Mouse (Mus musculus) midbrain, embryonic 12.5 days (tissue): ENCODE measurements around the gene Ehhadh. TPM values are rescaled to one million over a fixed set of nuclear protein-coding genes. Genes with fewer than 3 reads are reported as not detected.
"Not testable (repeated sequence)": the region's sequence is repeated elsewhere in the genome, so short reads cannot be mapped to it uniquely, and the experiment has no call there.

Experiments
- ATAC-seq: fragments of 200-750 bp; cut with Nextera tagmentation; 2 replicates; pipeline ENCODE4 v1.8.0; 2017; ENCODE audit warnings: low read depth, moderate TSS enrichment, moderate library complexity; ENCODE audit not compliant: low FRiP score
- H3K27ac ChIP-seq: fragments of 300-500 bp; sonication (generic); replicated peaks from 2 replicates; pipeline ENCODE4 v1.5.1; 2016; ENCODE audit warnings: mild to moderate bottlenecking
- H3K27me3 ChIP-seq: fragments of 300-500 bp; sonication (generic); 2 replicates; pipeline ENCODE4 v1.6.1; 2016; ENCODE audit warnings: mild to moderate bottlenecking
- H3K36me3 ChIP-seq: fragments of 300-500 bp; sonication (generic); 2 replicates; pipeline ENCODE4 v1.6.1; 2016
- H3K4me1 ChIP-seq: fragments of 300-500 bp; sonication (generic); 2 replicates; pipeline ENCODE4 v1.6.1; 2016
- H3K4me2 ChIP-seq: fragments of 300-500 bp; sonication (generic); replicated peaks from 2 replicates; pipeline ENCODE4 v1.6.1; 2016; ENCODE audit warnings: mild to moderate bottlenecking, moderate library complexity
- H3K4me3 ChIP-seq: fragments of 300-500 bp; sonication (generic); 2 replicates; pipeline ENCODE4 v1.5.1; 2016; ENCODE audit warnings: mild to moderate bottlenecking
- H3K9ac ChIP-seq: fragments of 300-500 bp; sonication (generic); replicated peaks from 2 replicates; pipeline ENCODE4 v1.6.1; 2016; ENCODE audit warnings: mild to moderate bottlenecking, moderate library complexity
- H3K9me3 ChIP-seq: fragments of 300-500 bp; sonication (generic); 2 replicates; pipeline ENCODE4 v1.6.1; 2016; ENCODE audit warnings: mild to moderate bottlenecking
- WGBS: fragments of 180-500 bp; shearing (Covaris S2); methylation state at CpG from one replicate; pipeline ENCODE4 v1.1.7; 2016; 5-methylcytosine and 5-hydroxymethylcytosine counted together
- polyA plus RNA-seq: library from polyadenylated mRNA; unstranded; fragments of >200 nt; fragmentation: Nextera tagmentation; extraction: Ambion mirVana; gene quantifications from 2 replicates; pipeline ENCODE4 v1.2.1, GENCODE M21; 2016

Gene Ehhadh
- polyA plus RNA-seq, 1 experiment from 2014 or later, result 1.9 TPM

- WGBS, result 61% methylated on average over 8 of the region's 8 CpGs
- Histone ChIP-seq H3K4me1 (no peaks in the 10 kb centered on the region; the same call in 1 of the 2 replicates), H3K9me3 (no peaks in the 10 kb centered on the region), H3K27me3 (no peaks in the 10 kb centered on the region), H3K36me3 (0 out of 2 replicates have a peak, but pooled peaks cover 6% of the 10 kb centered on the region), H3K27ac (no peak overlapping the region), H3K4me3 (no peak overlapping the region), H3K4me2 (no peak overlapping the region), H3K9ac (no peak overlapping the region)
- ATAC-seq, result no peak
Measured at GRCm38 (mm10) chr16:21818629-21819028, 31.0 kb upstream of the Ehhadh start.

GRCm38 (mm10) chr16:21818132-21818531 is 30.5 kb upstream of the Ehhadh start:
- H3K27ac ChIP-seq, result no peak overlapping the region
- H3K4me1 ChIP-seq, result no peaks in the 10 kb centered on the region; the same call in 1 of the 2 replicates
- no peak for ATAC-seq
- H3K27me3 ChIP-seq, result no peaks in the 10 kb centered on the region
- no peak overlapping the region for H3K4me2 ChIP-seq
- H3K9ac ChIP-seq, result no peak overlapping the region
- H3K36me3 ChIP-seq, result 0 out of 2 replicates have a peak, but pooled peaks cover 6% of the 10 kb centered on the region
- H3K4me3 ChIP-seq, result no peak overlapping the region
- WGBS, result 48% methylated on average over 9 of the region's 9 CpGs
- no peaks in the 10 kb centered on the region for H3K9me3 ChIP-seq

DNA sequence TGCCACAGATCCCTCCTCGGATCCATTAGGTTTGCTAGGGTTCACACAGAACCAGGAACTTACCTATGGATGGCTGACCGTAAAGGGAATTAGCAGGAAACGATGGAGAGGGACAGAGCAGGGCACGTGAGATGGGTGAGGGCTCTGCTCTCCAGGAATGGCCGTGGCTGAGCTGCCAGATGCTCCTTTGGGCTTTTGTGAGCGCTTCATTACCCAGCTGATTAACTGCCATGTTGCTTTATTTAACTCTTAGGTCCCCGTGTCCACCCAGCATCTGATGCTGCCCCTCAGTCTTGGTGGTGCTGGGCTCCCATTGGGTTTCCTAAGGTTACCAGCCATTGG is 28.0 kb upstream of the Ehhadh start:
- Histone ChIP-seq H3K27me3 (no peaks in the 10 kb centered on the region), H3K36me3 (0 out of 2 replicates have a peak, but pooled peaks cover 6% of the 10 kb centered on the region), H3K4me2 (no peak overlapping the region), H3K4me3 (no peak overlapping the region), H3K4me1 (no peaks in the 10 kb centered on the region; the same call in 1 of the 2 replicates), H3K9ac (no peak overlapping the region), H3K27ac (no peak overlapping the region), H3K9me3 (no peaks in the 10 kb centered on the region)
- WGBS, result 70% methylated on average over 7 of the region's 7 CpGs
- no peak for ATAC-seq

DNA sequence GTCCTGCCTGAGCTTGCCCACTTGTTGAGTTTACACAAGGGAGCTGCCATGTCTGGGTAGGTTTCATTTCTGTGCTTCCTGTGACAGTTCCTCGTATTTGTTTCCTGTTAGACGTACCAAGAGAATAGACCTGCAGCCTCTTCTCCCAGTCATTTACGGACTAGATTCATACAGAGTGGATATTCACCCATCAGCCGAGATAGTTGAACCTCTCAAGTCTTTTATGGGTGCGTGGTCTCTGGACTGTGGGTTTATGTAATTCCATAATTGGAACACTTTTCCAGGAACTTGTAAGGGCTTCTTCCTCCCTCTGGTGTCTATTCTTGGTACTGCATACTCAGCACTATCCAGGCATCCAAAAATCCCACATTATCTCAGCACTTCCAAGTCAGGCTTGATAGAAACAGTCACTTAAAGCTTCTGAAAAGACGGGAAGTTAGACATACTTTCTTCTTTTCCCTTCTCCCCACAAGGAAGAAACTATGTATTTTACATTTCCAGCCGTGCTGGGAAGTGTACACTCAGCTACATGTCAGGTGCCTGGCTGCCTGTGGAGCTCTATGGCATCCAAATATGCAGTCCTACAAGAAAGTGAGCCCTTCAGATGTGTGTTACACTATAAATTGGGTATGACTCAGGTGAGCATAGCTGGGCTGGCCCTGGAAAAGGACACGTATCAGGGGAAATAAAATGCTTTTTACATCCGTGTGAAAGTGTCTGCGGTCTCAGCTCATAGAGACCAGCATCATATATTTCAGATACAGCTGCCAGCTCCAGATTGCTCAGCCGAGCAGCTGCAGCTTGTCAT is 27.5 kb upstream of the Ehhadh start:
- Histone ChIP-seq H3K4me1 (no peaks in the 10 kb centered on the region; the same call in 1 of the 2 replicates), H3K4me3 (no peak overlapping the region), H3K27ac (no peak overlapping the region), H3K36me3 (0 out of 2 replicates have a peak, but pooled peaks cover 6% of the 10 kb centered on the region), H3K4me2 (no peak overlapping the region), H3K9ac (no peak overlapping the region), H3K9me3 (no peaks in the 10 kb centered on the region), H3K27me3 (no peaks in the 10 kb centered on the region)
- no peak for ATAC-seq
- WGBS, result 73% methylated on average over 11 of the region's 11 CpGs

DNA sequence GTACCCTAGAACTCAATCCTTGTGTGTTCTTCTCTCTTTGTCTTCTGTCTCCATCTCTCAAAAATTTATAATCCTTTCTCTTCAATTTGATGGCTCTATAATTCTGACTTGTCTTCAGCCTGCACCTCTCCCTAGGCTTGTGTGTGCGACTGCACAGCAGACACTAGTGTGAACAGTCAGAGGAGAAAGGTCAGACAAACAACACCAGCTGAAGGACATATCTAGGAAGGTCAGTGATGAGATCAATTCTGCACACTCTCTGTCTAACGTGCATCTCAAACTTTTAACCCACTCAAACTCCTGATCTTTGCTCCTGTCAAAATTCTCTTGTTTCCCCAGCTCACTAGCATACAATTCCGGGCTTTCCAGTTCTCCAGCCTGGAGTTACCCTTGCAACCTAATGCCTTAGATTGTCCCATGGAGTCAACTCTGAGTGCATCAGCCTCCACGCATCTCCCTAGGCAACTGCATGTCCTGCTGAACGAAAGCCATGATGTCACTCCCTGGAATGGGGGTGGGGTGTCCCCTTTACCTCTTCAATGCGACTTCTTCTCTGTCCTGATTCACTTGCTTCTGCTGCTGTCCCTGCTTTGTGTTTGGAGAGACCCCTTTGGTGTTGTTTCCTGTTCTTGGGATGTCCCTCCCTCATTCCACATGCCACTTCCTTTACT is 25.7 kb upstream of the Ehhadh start:
- Histone ChIP-seq H3K9me3 (no peaks in the 10 kb centered on the region), H3K4me3 (no peak overlapping the region), H3K27me3 (no peaks in the 10 kb centered on the region), H3K36me3 (peaks cover 19% of the 10 kb centered on the region), H3K9ac (no peak overlapping the region), H3K4me2 (no peak overlapping the region), H3K27ac (no peak overlapping the region), H3K4me1 (no peaks in the 10 kb centered on the region; the same call in 1 of the 2 replicates)
- WGBS, result 73% methylated on average over 6 of the region's 6 CpGs
- ATAC-seq, result no peak

DNA sequence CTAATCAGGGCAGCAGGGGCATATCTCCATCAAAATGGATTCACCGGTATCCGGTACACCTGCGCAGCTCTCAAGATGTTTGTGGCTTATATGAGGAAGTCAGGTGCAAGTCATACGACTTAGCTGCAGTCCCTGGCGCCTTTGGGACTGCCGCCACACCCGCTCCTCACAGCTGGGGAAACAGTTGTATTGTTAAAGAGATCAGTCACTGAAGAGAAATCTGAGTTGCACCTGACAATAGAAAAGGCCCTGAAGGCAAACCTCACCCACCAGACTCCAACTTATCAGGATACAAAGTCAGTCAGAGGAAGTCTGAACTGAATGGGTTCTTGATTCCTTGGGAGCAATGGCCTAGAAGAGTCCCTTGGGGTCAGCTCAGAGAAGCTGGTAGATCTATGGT is 20.2 kb upstream of the Ehhadh start:
- ATAC-seq, H3K4me1 ChIP-seq, H3K9ac ChIP-seq, H3K27me3 ChIP-seq, H3K4me2 ChIP-seq, H3K9me3 ChIP-seq, H3K4me3 ChIP-seq, H3K27ac ChIP-seq: not testable (repeated sequence)
- H3K36me3 ChIP-seq, result peaks cover 26% of the 10 kb centered on the region
- 87% methylated on average over 7 of the region's 7 CpGs for WGBS

GRCm38 (mm10) chr16:21806892-21807291 is 19.3 kb upstream of the Ehhadh start:
- no peak overlapping the region for H3K27ac ChIP-seq
- 93% methylated on average over 1 of the region's 1 CpGs for WGBS
- no peak overlapping the region for H3K4me3 ChIP-seq
- no peaks in the 10 kb centered on the region for H3K27me3 ChIP-seq
- no peaks in the 10 kb centered on the region for H3K4me1 ChIP-seq
- H3K4me2 ChIP-seq, result no peak overlapping the region
- no peaks in the 10 kb centered on the region for H3K9me3 ChIP-seq
- H3K9ac ChIP-seq, result no peak overlapping the region
- peaks cover 27% of the 10 kb centered on the region for H3K36me3 ChIP-seq
- no peak for ATAC-seq

GRCm38 (mm10) chr16:21804258-21804657 is 16.7 kb upstream of the Ehhadh start:
- H3K9ac ChIP-seq, result no peak overlapping the region
- 97% methylated on average over 1 of the region's 1 CpGs for WGBS
- H3K4me2 ChIP-seq, result no peak overlapping the region
- H3K27me3 ChIP-seq, result no peaks in the 10 kb centered on the region
- no peaks in the 10 kb centered on the region for H3K9me3 ChIP-seq
- H3K4me3 ChIP-seq, result no peak overlapping the region
- ATAC-seq, result no peak
- no peaks in the 10 kb centered on the region for H3K4me1 ChIP-seq
- no peak overlapping the region for H3K27ac ChIP-seq
- H3K36me3 ChIP-seq, result peaks cover 37% of the 10 kb centered on the region

- peak overlapping the region; percentile 61; the same call in 1 of the 2 replicates for H3K9ac ChIP-seq
- 21% methylated on average over 5 of the region's 5 CpGs for WGBS
- no peak overlapping the region for H3K27ac ChIP-seq
- H3K4me2 ChIP-seq, result peak overlapping the region; percentile 73
- no peaks in the 10 kb centered on the region for H3K27me3 ChIP-seq
- H3K9me3 ChIP-seq, result no peaks in the 10 kb centered on the region
- peaks cover 10% of the 10 kb centered on the region for H3K36me3 ChIP-seq
- peak overlapping the region; percentile 57 for H3K4me3 ChIP-seq
- peaks cover 13% of the 10 kb centered on the region for H3K4me1 ChIP-seq
- ATAC-seq, result no peak
Measured at GRCm38 (mm10) chr16:21795071-21795470, 7.5 kb upstream of the Ehhadh start.

DNA sequence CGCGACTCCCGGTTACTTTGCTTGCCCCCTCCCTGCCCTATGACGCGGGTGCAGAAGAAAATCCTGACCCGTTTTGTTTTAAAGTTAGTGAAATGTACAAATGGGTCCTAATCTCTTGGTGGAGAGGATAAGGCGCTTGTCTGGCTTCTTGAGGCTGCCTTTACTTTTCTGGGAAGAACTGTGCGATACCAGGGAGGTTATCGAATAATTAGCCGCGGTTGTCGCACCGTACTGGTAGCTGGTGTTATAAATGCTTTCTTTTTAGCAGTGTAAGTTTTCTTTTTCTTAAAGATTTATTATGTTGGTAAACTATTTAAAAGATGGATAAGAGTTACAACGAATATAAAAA is 7.1 kb upstream of the Ehhadh start:
- Histone ChIP-seq H3K9ac (peak overlapping the region; percentile 61), H3K4me3 (peak overlapping the region; percentile 57), H3K9me3 (no peaks in the 10 kb centered on the region), H3K4me1 (peaks cover 13% of the 10 kb centered on the region), H3K4me2 (peak overlapping the region; percentile 73), H3K27ac (peak overlapping the region; percentile 80), H3K27me3 (no peaks in the 10 kb centered on the region), H3K36me3 (peaks cover 10% of the 10 kb centered on the region)
- 2% methylated on average over 14 of the region's 14 CpGs for WGBS
- ATAC-seq, result no peak; the same call in 1 of the 2 replicates

DNA sequence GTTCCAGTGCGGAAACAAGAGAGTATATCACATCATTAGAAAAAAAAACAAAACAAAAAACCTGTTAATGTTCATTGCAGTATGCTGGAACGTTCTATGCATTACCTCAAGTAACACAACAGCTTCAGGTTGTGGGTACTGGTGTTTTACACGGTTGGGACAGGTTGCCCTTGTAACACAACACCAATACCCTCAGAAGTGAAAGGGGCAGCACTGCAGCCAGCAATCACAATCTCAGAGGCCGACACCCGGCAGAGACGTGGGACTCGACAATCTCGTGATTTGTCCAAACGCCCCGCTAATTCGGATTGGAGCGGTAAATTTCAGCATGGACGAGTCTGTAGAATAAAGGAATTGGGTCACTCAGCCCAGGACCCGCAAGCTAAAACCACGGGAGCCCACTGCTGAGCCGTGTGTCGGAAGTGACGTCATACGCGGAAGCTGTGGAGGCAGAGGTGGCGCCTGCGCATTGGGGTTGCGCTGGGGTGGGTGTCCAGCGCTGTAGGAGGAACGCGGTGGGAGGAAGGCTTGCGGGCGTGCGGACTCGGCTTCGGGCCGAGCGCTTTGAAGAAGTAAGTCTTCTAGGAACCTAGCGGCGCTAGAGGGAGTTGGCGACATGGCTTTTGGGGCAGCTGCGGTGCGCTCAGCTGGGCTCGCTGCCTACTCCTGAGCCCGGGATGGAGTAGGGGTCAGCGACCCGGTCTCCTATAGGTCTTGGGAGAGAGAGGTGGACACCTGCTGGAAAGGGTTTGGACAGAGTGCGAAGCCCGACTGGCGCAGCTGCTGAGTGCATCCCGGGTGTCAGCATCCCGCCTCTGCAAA is 6.5 kb upstream of the Ehhadh start, which contains the start of gene Map3k13:
Gene Map3k13, plus strand, starts transcription at position 472 of the 822 bp plus-strand sequence.
- 2% methylated on average over 47 of the region's 47 CpGs for WGBS
- peak within 1 kb of the TSS; percentile 57 for H3K4me3 ChIP-seq
- ATAC-seq, result peak; percentile 98
- H3K27me3 ChIP-seq, result no peaks in the 10 kb centered on the region
- H3K9me3 ChIP-seq, result no peaks in the 10 kb centered on the region
- H3K4me1 ChIP-seq, result peaks cover 13% of the 10 kb centered on the region
- peak within 1 kb of the TSS; percentile 61 for H3K9ac ChIP-seq
- peak within 1 kb of the TSS; percentile 73 for H3K4me2 ChIP-seq
- peaks cover 5% of the 10 kb centered on the region for H3K36me3 ChIP-seq
- H3K27ac ChIP-seq, result peak within 1 kb of the TSS; percentile 80
